Mouse (Mus musculus) midbrain, embryonic 15.5 days (tissue): ENCODE data around the gene Lpp. TPM values are rescaled to one million over a fixed set of nuclear protein-coding genes. Genes with fewer than 3 reads are reported as not detected.
"Not testable (repeated sequence)": the region's sequence is repeated elsewhere in the genome, so short reads cannot be mapped to it uniquely, and the experiment has no call there.

Experiments used
- ATAC-seq: fragments of 200-750 bp; cut with Nextera tagmentation; replicated peaks from 2 replicates; pipeline ENCODE4 v1.8.0; 2017; ENCODE audit warnings: moderate TSS enrichment
- H3K27ac ChIP-seq: fragments of 300-500 bp; sonication (generic); 2 replicates; pipeline ENCODE4 v1.5.1; 2015; ENCODE audit warnings: mild to moderate bottlenecking, inconsistent platforms
- H3K27me3 ChIP-seq: fragments of 300-500 bp; sonication (generic); replicated peaks from 2 replicates; pipeline ENCODE4 v1.6.1; 2015; ENCODE audit warnings: inconsistent platforms
- H3K36me3 ChIP-seq: fragments of 300-500 bp; sonication (generic); replicated peaks from 2 replicates; pipeline ENCODE4 v1.6.1; 2015; ENCODE audit warnings: inconsistent platforms
- H3K4me1 ChIP-seq: fragments of 300-500 bp; sonication (generic); 2 replicates; pipeline ENCODE4 v1.6.1; 2015; ENCODE audit warnings: inconsistent platforms
- H3K4me2 ChIP-seq: fragments of 300-500 bp; sonication (generic); 2 replicates; pipeline ENCODE4 v1.6.1; 2015; ENCODE audit warnings: inconsistent platforms, mild to moderate bottlenecking, moderate library complexity
- H3K4me3 ChIP-seq: fragments of 300-500 bp; sonication (generic); 2 replicates; pipeline ENCODE4 v1.5.1; 2015; ENCODE audit warnings: mild to moderate bottlenecking, inconsistent platforms
- H3K9ac ChIP-seq: fragments of 300-500 bp; sonication (generic); 2 replicates; pipeline ENCODE4 v1.6.1; 2015; ENCODE audit warnings: mild to moderate bottlenecking, inconsistent platforms
- H3K9me3 ChIP-seq: fragments of 300-500 bp; sonication (generic); 2 replicates; pipeline ENCODE4 v1.6.1; 2016; ENCODE audit warnings: inconsistent platforms
- WGBS: fragments of 180-500 bp; shearing (Covaris S2); methylation state at CpG from one replicate; pipeline ENCODE4 v1.1.7; 2015; ENCODE audit warnings: mixed read lengths; 5-methylcytosine and 5-hydroxymethylcytosine counted together
- polyA plus RNA-seq: library from polyadenylated mRNA; unstranded; fragments of >200 nt; fragmentation: Nextera tagmentation; extraction: Ambion mirVana; gene quantifications from 2 replicates; pipeline ENCODE4 v1.2.1, GENCODE M21; 2015

Gene Lpp
- polyA plus RNA-seq, 1 experiment from 2014 or later = 10.4 TPM

- H3K4me1 ChIP-seq = peaks cover under 1% of the 10 kb centered on the region; the same call in 1 of the 2 replicates
- 96% methylated on average over 11 of the region's 11 CpGs for WGBS
- no peak for ATAC-seq
Measured at GRCm38 (mm10) chr16:24992494-24992893, 599.2 kb downstream of the Lpp start.

DNA sequence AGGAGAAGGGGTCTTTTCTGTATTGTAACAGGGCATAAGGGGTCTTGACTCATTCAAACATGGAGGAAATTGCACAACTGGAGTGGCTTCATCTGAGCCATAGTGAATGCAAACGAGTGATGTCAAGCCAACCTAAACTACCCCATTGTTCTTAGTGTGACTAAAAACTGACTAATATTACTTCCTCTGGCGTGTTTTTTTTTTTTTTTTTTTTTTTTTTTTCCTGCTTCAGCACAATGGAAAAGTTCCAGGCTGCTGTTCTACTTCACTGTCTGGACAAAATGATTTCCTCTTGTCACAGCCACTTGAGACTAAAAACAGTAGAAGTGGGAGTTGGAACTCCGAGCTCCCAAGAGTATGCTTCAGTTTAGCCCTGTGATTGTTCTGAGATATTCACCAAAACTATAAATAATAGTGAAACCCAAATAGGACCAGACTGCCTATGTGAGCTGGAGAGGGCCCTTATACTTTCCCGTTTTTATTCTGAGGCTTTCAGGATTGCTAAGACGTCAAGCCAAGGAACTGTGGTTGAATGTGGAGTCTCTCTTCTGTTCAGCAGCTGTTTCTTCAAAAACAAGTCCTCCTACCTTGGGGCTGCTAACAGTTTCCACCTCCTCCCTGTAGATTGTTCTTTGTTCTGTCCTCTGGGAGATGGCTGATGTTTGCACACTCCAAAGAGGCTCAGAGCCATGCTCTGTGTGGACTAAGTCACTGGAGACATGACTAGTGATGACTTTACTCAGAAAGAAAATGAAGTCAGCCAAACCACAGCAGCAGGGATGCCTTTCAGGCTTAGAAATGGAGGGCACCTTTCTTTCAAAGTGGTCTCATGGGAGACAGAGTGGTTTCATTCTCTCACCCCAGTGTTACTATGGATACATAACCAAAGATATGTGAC is 617.9 kb downstream of the Lpp start:
- Histone ChIP-seq H3K9ac (no peak overlapping the region), H3K9me3 (no peaks in the 10 kb centered on the region), H3K27ac (no peak overlapping the region), H3K27me3 (no peaks in the 10 kb centered on the region), H3K4me2 (no peak overlapping the region), H3K4me3 (no peak overlapping the region), H3K36me3 (no peaks in the 10 kb centered on the region), H3K4me1 (no peaks in the 10 kb centered on the region)
- ATAC-seq = no peak
- WGBS = 79% methylated on average over 5 of the region's 5 CpGs

More at GRCm38 (mm10) chr16:24992494-24992893, 599.2 kb downstream of the Lpp start:
- Histone ChIP-seq H3K27ac (no peak overlapping the region), H3K36me3 (no peaks in the 10 kb centered on the region), H3K4me3 (no peak overlapping the region), H3K9me3 (no peaks in the 10 kb centered on the region), H3K27me3 (no peaks in the 10 kb centered on the region), H3K4me2 (no peak overlapping the region), H3K9ac (no peak overlapping the region)

- no peaks in the 10 kb centered on the region for H3K27me3 ChIP-seq
- WGBS = 93% methylated on average over 3 of the region's 3 CpGs
- H3K9ac ChIP-seq = no peak overlapping the region
- no peak overlapping the region for H3K4me3 ChIP-seq
- H3K36me3 ChIP-seq = no peaks in the 10 kb centered on the region
- ATAC-seq = no peak
- no peak overlapping the region for H3K27ac ChIP-seq
- no peaks in the 10 kb centered on the region for H3K4me1 ChIP-seq
- H3K9me3 ChIP-seq = no peaks in the 10 kb centered on the region
- no peak overlapping the region for H3K4me2 ChIP-seq
Measured at GRCm38 (mm10) chr16:25012938-25013337, 619.6 kb downstream of the Lpp start.

- no peaks in the 10 kb centered on the region for H3K9me3 ChIP-seq
- H3K4me2 ChIP-seq = no peak overlapping the region
- no peak overlapping the region for H3K4me3 ChIP-seq
- ATAC-seq = peak; percentile 89
- WGBS = 35% methylated on average over 4 of the region's 4 CpGs
- H3K9ac ChIP-seq = no peak overlapping the region
- H3K27ac ChIP-seq = no peak overlapping the region
- H3K4me1 ChIP-seq = no peaks in the 10 kb centered on the region
- H3K27me3 ChIP-seq = no peaks in the 10 kb centered on the region
- no peaks in the 10 kb centered on the region for H3K36me3 ChIP-seq
Measured at GRCm38 (mm10) chr16:25016261-25016836, 623.0 kb downstream of the Lpp start.

DNA sequence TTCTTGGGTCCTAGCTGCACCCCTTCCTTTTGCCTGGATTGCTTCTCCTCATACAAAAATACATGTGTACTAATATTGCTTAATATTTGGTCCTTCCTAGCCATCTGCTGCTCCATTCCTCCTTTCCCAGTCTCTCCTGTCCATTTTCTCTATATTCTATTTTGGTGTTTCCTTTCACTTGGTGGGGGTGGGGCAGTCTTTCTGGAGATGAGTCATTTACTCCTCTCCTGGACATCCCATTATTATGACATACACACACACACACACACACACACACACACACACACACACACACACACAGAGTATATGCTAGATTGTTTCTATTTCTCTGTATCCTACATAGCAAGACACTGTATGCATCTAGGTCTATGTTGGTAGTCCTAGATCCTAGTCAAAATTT is 623.7 kb downstream of the Lpp start:
- H3K9me3 ChIP-seq = no peaks in the 10 kb centered on the region
- H3K9ac ChIP-seq = no peak overlapping the region
- no peaks in the 10 kb centered on the region for H3K27me3 ChIP-seq
- H3K4me3 ChIP-seq = no peak overlapping the region
- no peak overlapping the region for H3K27ac ChIP-seq
- H3K36me3 ChIP-seq = no peaks in the 10 kb centered on the region
- H3K4me1 ChIP-seq = no peaks in the 10 kb centered on the region
- ATAC-seq = peak; percentile 2; the same call in 1 of the 2 replicates
- H3K4me2 ChIP-seq = no peak overlapping the region

GRCm38 (mm10) chr16:25021743-25022359 is 628.5 kb downstream of the Lpp start:
- not testable (repeated sequence) for H3K4me2 ChIP-seq, H3K36me3 ChIP-seq, ATAC-seq, H3K4me3 ChIP-seq, H3K27ac ChIP-seq, H3K9ac ChIP-seq, H3K9me3 ChIP-seq, H3K27me3 ChIP-seq, H3K4me1 ChIP-seq
- WGBS = 83% methylated on average over 2 of the region's 2 CpGs

DNA sequence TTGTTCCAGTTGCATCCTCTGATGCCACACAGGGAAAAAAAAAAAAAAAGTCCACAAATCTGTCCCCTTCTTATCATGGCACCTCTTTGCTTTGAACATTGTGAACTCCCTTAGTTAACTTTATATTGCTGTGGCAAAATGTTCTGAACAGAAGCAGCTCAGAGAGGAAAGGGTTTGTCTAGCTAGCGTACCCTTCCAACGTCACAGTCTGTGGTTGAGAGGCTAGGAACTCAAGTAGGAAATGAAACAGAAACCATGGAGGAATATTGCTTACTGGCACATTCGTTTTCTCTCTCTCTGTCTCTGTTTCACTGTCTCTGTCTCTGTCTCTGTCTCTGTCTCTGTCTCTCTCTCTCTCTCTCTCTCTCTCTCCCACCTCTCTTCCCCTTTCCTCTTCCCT is 631.3 kb downstream of the Lpp start:
- ATAC-seq = no peak
- 90% methylated on average over 3 of the region's 3 CpGs for WGBS

DNA sequence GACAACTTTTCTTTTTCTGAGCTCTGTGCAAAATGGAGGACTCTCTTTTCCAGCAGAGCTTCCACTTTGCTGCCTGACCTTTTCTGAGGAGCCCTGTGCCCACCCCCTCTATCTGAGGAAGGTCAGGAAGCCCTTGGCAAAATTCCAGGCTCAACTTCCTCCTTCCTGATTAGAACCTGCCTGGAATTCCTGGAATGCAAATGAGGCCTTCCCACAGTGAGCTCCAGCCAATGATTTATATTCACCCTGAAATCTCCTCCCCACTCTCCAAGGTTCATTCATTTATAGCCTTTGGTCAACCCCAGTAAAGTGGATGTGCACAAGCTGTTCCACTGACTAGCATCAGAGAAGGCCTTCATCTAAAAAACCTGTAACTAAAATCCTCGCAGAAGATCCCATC is 632.9 kb downstream of the Lpp start:
- Histone ChIP-seq H3K9ac (no peak overlapping the region), H3K9me3 (no peaks in the 10 kb centered on the region), H3K27me3 (0 out of 2 replicates have a peak, but pooled peaks cover 5% of the 10 kb centered on the region), H3K27ac (no peak overlapping the region), H3K4me3 (no peak overlapping the region), H3K4me1 (no peaks in the 10 kb centered on the region), H3K4me2 (no peak overlapping the region), H3K36me3 (no peaks in the 10 kb centered on the region)
- ATAC-seq = no peak
- 92% methylated on average over 1 of the region's 1 CpGs for WGBS

More for the DNA sequence above, 631.3 kb downstream of the Lpp start:
- Histone ChIP-seq H3K4me2 (no peak overlapping the region), H3K4me1 (no peaks in the 10 kb centered on the region), H3K27me3 (0 out of 2 replicates have a peak, but pooled peaks cover 5% of the 10 kb centered on the region), H3K36me3 (no peaks in the 10 kb centered on the region), H3K4me3 (no peak overlapping the region), H3K9me3 (no peaks in the 10 kb centered on the region), H3K27ac (no peak overlapping the region), H3K9ac (no peak overlapping the region)

DNA sequence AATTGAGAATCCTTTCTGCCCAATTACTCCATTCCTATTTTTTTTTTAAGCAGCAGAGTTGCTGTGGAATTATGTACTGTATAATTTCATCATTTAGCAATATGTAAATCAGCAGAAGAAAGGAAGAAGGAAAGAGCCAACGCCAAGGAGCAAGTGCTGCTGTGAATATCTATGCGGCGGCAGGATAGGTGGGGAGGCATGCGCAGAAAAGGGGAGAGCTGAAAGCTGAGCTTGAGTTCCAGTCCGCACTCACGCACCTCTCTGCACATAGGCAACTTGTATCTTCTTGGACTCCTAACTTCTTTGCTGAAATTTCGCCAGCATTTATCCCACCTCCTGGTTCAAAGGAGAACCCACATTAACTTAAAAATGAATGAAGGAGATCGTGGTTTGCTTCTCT is 636.2 kb downstream of the Lpp start:
- no peaks in the 10 kb centered on the region for H3K4me1 ChIP-seq
- no peaks in the 10 kb centered on the region for H3K9me3 ChIP-seq
- H3K9ac ChIP-seq = no peak overlapping the region
- no peak overlapping the region for H3K27ac ChIP-seq
- no peak for ATAC-seq
- H3K27me3 ChIP-seq = 0 out of 2 replicates have a peak, but pooled peaks cover 5% of the 10 kb centered on the region
- H3K4me2 ChIP-seq = no peak overlapping the region
- WGBS = 83% methylated on average over 8 of the region's 8 CpGs
- no peak overlapping the region for H3K4me3 ChIP-seq
- H3K36me3 ChIP-seq = no peaks in the 10 kb centered on the region

GRCm38 (mm10) chr16:25037361-25037760 is 644.1 kb downstream of the Lpp start:
- Histone ChIP-seq H3K27me3 (no peaks in the 10 kb centered on the region), H3K4me1 (no peaks in the 10 kb centered on the region), H3K36me3 (no peaks in the 10 kb centered on the region), H3K27ac (no peak overlapping the region), H3K4me2 (no peak overlapping the region), H3K9ac (no peak overlapping the region), H3K9me3 (no peaks in the 10 kb centered on the region), H3K4me3 (no peak overlapping the region)
- 71% methylated on average over 6 of the region's 6 CpGs for WGBS
- ATAC-seq = no peak

GRCm38 (mm10) chr16:25038529-25038928 is 645.2 kb downstream of the Lpp start:
- Histone ChIP-seq H3K27ac (no peak overlapping the region), H3K4me3 (no peak overlapping the region), H3K9ac (no peak overlapping the region), H3K4me1 (no peaks in the 10 kb centered on the region), H3K36me3 (no peaks in the 10 kb centered on the region), H3K4me2 (no peak overlapping the region), H3K27me3 (no peaks in the 10 kb centered on the region), H3K9me3 (no peaks in the 10 kb centered on the region)
- 85% methylated on average over 6 of the region's 6 CpGs for WGBS
- ATAC-seq = no peak

DNA sequence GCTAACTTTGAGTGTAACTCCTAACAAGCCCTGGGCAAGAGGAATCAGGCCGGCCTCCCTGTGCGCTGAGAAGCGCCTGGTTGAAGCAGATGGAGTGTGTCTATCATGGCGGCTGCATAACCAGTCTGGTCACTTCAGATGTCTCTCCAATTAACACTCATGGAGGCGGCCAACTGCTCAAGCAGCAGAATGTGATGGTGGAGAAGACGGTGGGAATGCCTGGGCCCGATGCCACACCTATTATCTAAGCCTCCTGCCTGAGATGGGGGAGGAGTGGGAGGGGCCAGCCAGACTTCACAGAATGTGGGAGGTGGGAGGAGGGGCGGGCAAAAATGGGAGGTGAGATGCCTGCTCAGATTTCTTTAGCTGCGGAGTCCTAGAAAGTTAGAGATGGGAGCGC is 646.6 kb downstream of the Lpp start:
- H3K4me1 ChIP-seq = no peaks in the 10 kb centered on the region
- WGBS = 64% methylated on average over 10 of the region's 10 CpGs
- no peak overlapping the region for H3K4me3 ChIP-seq
- no peaks in the 10 kb centered on the region for H3K9me3 ChIP-seq
- no peak for ATAC-seq
- no peaks in the 10 kb centered on the region for H3K27me3 ChIP-seq
- no peak overlapping the region for H3K27ac ChIP-seq
- H3K36me3 ChIP-seq = no peaks in the 10 kb centered on the region
- H3K9ac ChIP-seq = no peak overlapping the region
- H3K4me2 ChIP-seq = no peak overlapping the region
